Mouse (Mus musculus) MEL (cell line): ENCODE measurements at regions not wholly inside any gene's neighbourhood (a gene's known extent, or its start where the extent isn't known, plus 50 kb on each side); places are given as distances from the start of the nearest gene placed in this dataset.

ENCODE experiments used
- CHD1 ChIP-seq: IDR thresholded peaks from 2 replicates; pipeline ENCODE4 v1.6.1; 2012; ENCODE audit warnings: low read depth, mild to moderate bottlenecking, inconsistent platforms, low read length, improper control_type of control experiment
- CTCF ChIP-seq, 3 experiments: IDR thresholded peaks in 2 of 3; conservative IDR thresholded peaks in 1 of 3; 2 replicates each; pipeline ENCODE4 v1.5.1; 2011 to 2012; ENCODE audit warnings: low read length in 3 of 3, low read depth in 2 of 3, mild to moderate bottlenecking in 2 of 3, improper control_type of control experiment in 1 of 3, inconsistent platforms in 1 of 3, mixed read lengths in 1 of 3, moderate library complexity in 1 of 3; ENCODE audit not compliant: control insufficient read depth in 1 of 3, insufficient read depth in 1 of 3, poor library complexity in 1 of 3, severe bottlenecking in 1 of 3
- EP300 ChIP-seq, 2 experiments: IDR thresholded peaks; 2 replicates each; pipeline ENCODE4 v1.6.1; 2011; ENCODE audit warnings: improper control_type of control experiment in 2 of 2, low read length in 2 of 2, low read depth in 1 of 2, mild to moderate bottlenecking in 1 of 2
- HCFC1 ChIP-seq: IDR thresholded peaks from 2 replicates; pipeline ENCODE4 v1.6.1; 2012; ENCODE audit warnings: low read depth, mild to moderate bottlenecking, inconsistent platforms, low read length, improper control_type of control experiment, moderate library complexity
- MXI1 ChIP-seq: IDR thresholded peaks from 2 replicates; pipeline ENCODE4 v1.6.1; 2011; ENCODE audit warnings: mild to moderate bottlenecking, low read depth, low read length, improper control_type of control experiment
- MYC ChIP-seq: IDR thresholded peaks from 2 replicates; pipeline ENCODE4 v1.6.1; 2011; ENCODE audit warnings: low read depth, mild to moderate bottlenecking, low read length, improper control_type of control experiment, moderate library complexity
- NRF1 ChIP-seq: IDR thresholded peaks from 2 replicates; pipeline ENCODE4 v1.6.1; 2014; ENCODE audit warnings: low read depth, mild to moderate bottlenecking, inconsistent platforms, low read length, improper control_type of control experiment, moderate library complexity; ENCODE audit not compliant: poor library complexity, insufficient read depth, severe bottlenecking
- POLR2A ChIP-seq, 2 experiments: IDR thresholded peaks; 2 replicates each; pipeline ENCODE4 v1.6.1; 2011 to 2012; ENCODE audit warnings: low read length in 2 of 2, mild to moderate bottlenecking in 2 of 2, control low read depth in 1 of 2, improper control_type of control experiment in 1 of 2, low read depth in 1 of 2, moderate library complexity in 1 of 2; ENCODE audit not compliant: control insufficient read depth in 1 of 2, insufficient read depth in 1 of 2, poor library complexity in 1 of 2
- POLR2AphosphoS2 ChIP-seq: IDR thresholded peaks from 2 replicates; pipeline ENCODE4 v1.6.1; 2011; ENCODE audit warnings: low read length, improper control_type of control experiment
- RCOR1 ChIP-seq: IDR thresholded peaks from 2 replicates; pipeline ENCODE4 v1.6.1; 2012; ENCODE audit warnings: low read depth, mild to moderate bottlenecking, inconsistent platforms, low read length, improper control_type of control experiment
- SMC3 ChIP-seq: IDR thresholded peaks from 2 replicates; pipeline ENCODE4 v1.6.1; 2011; ENCODE audit warnings: low read depth, low read length, improper control_type of control experiment
- UBTF ChIP-seq: IDR thresholded peaks from 2 replicates; pipeline ENCODE4 v1.6.1; 2012; ENCODE audit warnings: low read depth, mild to moderate bottlenecking, inconsistent platforms, low read length, improper control_type of control experiment, moderate library complexity, borderline replicate concordance; ENCODE audit not compliant: insufficient read depth
- USF1 ChIP-seq: IDR thresholded peaks from 2 replicates; pipeline ENCODE4 v1.6.1; 2014; ENCODE audit warnings: low read depth, mild to moderate bottlenecking, inconsistent platforms, low read length, improper control_type of control experiment, moderate library complexity
- ZC3H11A ChIP-seq: IDR thresholded peaks from 2 replicates; pipeline ENCODE4 v1.6.1; 2012; ENCODE audit warnings: low read depth, mild to moderate bottlenecking, inconsistent platforms, low read length, improper control_type of control experiment

- TF ChIP-seq CTCF (IDR thresholded peaks at IDR 0.05 in 2 of 3, conservative IDR thresholded peaks at IDR 0.05 in 1 of 3; ENCODE audit: control insufficient read depth in 1 of 3, insufficient read depth in 1 of 3, low read depth in 2 of 3, low read length in 3 of 3, poor library complexity in 1 of 3, severe bottlenecking in 1 of 3) (no peak), POLR2AphosphoS2 (no peak), MXI1 (no peak), POLR2A (IDR thresholded peaks at IDR 0.05; ENCODE audit: control insufficient read depth in 1 of 2, insufficient read depth in 1 of 2, low read depth in 1 of 2, low read length in 2 of 2, poor library complexity in 1 of 2) (no peak), EP300 (IDR thresholded peaks at IDR 0.05; ENCODE audit: low read depth in 1 of 2, low read length in 2 of 2) (no peak), NRF1 (no peak), USF1 (no peak), SMC3 (no peak), CHD1 (no peak), RCOR1 (no peak), MYC (no peak), UBTF (no peak), ZC3H11A (no peak), HCFC1 (no peak)
Observed at GRCm38 (mm10) chr11:27726109-27726508, 613.6 kb downstream of the Gm6685 start.
